Mouse (Mus musculus): ENCODE measurements around the gene Gm3002.
"Not testable (repeated sequence)": the region's sequence is repeated elsewhere in the genome, so short reads cannot be mapped to it uniquely, and the experiment has no call there.

Gm3002 gene

DNA sequence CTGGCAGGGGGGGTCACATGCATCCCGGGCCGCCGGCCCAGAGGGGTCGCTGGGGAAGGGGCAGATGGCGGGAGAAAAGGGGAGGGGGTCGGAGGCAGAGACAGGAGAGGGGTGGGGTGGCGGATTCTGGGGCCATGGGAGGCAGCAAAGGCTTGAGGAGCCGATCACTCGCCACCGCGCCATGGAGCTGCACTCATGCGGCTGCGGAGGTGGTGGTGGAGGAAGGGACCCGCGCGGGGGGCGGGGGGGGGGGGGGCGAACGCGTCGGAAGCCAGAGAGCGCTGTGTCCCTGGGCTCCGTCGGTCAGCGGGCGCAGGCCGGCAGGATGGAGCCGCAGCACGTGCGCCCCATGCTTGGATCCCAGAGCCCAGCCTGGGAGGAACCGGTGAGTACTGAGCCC, at the start of gene Gm3002:
TSS of gene Gm3002 (plus strand) at position 301 of the 400 bp plus-strand sequence.
- DNase-seq = not testable (repeated sequence)

DNA sequence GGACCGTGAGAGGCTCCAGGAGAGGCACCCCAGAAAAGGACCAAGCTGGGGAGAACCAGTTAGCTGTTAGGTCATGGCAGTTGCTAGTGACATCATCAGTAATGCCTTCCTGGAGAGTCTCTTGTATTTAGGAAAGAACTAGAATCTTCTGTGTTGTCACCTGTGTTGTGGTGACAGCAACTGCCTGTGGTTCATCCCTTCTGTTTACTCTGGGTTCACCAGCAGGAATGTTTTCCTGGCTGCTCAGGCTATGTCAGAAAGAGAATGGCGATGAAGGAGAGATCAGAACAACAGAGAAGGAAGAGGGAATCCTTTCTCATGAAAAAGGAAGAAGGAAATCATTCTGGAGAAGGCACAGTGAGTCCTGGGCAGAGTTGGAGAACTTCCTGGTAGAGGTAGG, 36.1 kb downstream of the Gm3002 start, which contains the start of gene Gm3033:
TSS of gene Gm3033 (plus strand) at position 301 of the 400 bp plus-strand sequence.
- DNase-seq = not testable (repeated sequence)

DNA sequence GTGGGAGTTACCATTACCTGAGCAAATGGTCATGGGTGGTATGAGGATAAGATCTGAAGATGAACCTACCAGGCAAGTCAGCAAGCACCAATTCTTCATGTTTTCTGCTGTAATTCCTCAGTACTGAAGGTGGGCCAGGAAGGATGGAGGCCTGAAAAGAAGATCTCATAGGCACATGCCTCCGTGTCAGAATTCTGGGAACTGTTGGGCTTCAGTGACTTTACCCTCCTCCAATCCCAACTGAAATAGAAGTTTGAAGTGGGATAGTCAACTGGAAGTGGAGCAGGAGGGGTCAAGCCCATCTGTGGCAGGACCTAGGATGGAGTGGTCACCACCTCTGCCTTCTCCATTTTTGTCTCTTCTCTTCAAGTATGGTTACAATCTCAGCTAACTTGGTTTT, 74.0 kb downstream of the Gm3002 start, which contains the start of gene Gm2916:
TSS of gene Gm2916 (plus strand) at position 301 of the 400 bp plus-strand sequence.
- not testable (repeated sequence) for DNase-seq

- not testable (repeated sequence) for DNase-seq
These were observed 121.6 kb downstream of the Gm3002 start, which contains the start of gene Gm3029 for GRCm38 (mm10) chr14:3931456-3931855. Gm3029 (plus strand) TSS chr14:3931756.

GRCm38 (mm10) chr14:3963247-3963646, 153.4 kb downstream of the Gm3002 start, which contains the start of gene Gm3095:
Gm3095 (plus strand) TSS chr14:3963547.
- DNase-seq = not testable (repeated sequence)

GRCm38 (mm10) chr14:3998094-3998493, 188.2 kb downstream of the Gm3002 start, which contains the start of gene Gm3099:
Gm3099 (plus strand) TSS chr14:3998394.
- not testable (repeated sequence) for DNase-seq
